Mouse (Mus musculus) hindbrain, embryonic 10.5 days (tissue): ENCODE results near the gene Gm20683. TPM values are rescaled to one million over a fixed set of nuclear protein-coding genes. Genes with fewer than 3 reads are reported as not detected.

Source experiments
- DNase-seq: peaks from one replicate; pipeline ENCODE4 v3.0.0-alpha.2; 2017; ENCODE audit warnings: low spot score
- H3K27ac ChIP-seq: fragments of 300-500 bp; sonication (generic); 2 replicates; pipeline ENCODE4 v1.5.1; 2016; ENCODE audit warnings: mild to moderate bottlenecking, moderate library complexity
- H3K27me3 ChIP-seq: fragments of 300-500 bp; sonication (generic); 2 replicates; pipeline ENCODE4 v1.6.1; 2016; ENCODE audit warnings: mild to moderate bottlenecking; ENCODE audit not compliant: poor library complexity, insufficient read depth, severe bottlenecking
- H3K36me3 ChIP-seq: fragments of 300-500 bp; sonication (generic); 2 replicates; pipeline ENCODE4 v1.6.1; 2016; ENCODE audit warnings: mild to moderate bottlenecking, moderate library complexity
- H3K4me1 ChIP-seq: fragments of 300-500 bp; sonication (generic); replicated peaks from 2 replicates; pipeline ENCODE4 v1.6.1; 2016; ENCODE audit warnings: mild to moderate bottlenecking
- H3K4me3 ChIP-seq: fragments of 300-500 bp; sonication (generic); 2 replicates; pipeline ENCODE4 v1.5.1; 2016; ENCODE audit warnings: mild to moderate bottlenecking, moderate library complexity
- H3K9me3 ChIP-seq: fragments of 300-500 bp; sonication (generic); 2 replicates; pipeline ENCODE4 v1.6.1; 2016; ENCODE audit warnings: mild to moderate bottlenecking, moderate library complexity
- WGBS: fragments of 180-500 bp; shearing (Covaris S2); methylation state at CpG from one replicate; pipeline ENCODE4 v1.1.7; 2016; 5-methylcytosine and 5-hydroxymethylcytosine counted together
- polyA plus RNA-seq: library from polyadenylated mRNA; unstranded; fragments of >200 nt; fragmentation: Nextera tagmentation; extraction: Ambion mirVana; gene quantifications from 2 replicates; pipeline ENCODE4 v1.2.1, GENCODE M21; 2016

Gene Gm20683
- 1.5 and 3.1 TPM in 2 replicates for polyA plus RNA-seq

DNA sequence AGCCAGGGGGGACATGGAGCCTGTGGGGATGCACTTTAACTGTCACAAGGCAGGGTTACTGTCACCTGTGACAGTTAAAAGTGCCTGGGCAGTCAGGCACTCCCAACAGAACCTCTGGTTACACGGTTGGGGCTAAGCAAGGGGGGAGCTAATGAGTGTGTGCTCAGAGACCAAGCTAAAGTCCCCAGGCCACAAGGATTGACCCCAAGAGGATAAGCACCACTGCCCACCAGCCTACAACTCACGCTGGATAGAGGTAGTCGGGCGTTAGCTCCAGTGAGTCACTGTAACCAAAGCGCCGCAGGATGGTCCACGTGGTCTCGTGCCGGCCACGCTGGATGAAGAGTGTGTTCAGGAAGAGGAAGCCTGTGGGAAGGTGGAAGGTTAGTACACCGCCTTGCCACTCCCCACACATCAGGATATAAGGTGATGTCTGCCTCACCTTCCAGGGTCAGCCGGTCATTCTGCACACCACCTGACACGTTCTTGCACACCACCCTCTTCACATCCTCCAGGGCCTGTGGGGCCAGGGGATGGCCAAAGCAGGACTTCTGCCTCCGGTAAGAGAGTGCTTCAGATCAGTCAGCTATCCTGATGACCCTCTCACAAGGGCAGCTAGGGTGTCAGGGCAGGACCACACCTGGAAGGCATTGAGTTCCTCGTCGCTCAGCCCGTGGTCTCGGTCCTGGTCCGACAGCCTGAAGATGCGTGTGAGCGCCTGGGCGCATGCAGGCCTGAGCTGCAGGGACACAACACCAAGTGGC lies at the start of gene Gm20683:
Gm20683 (minus strand) TSS at position 647 of the 764 bp plus-strand sequence.
- Histone ChIP-seq H3K27ac (no peak within 1 kb of the TSS), H3K4me3 (peak within 1 kb of the TSS; percentile 9; the same call in 1 of the 2 replicates), H3K36me3 (peaks cover 71% of the 10 kb centered on the region), H3K4me1 (peaks cover 62% of the 10 kb centered on the region), H3K9me3 (no peaks in the 10 kb centered on the region), H3K27me3 (no peaks in the 10 kb centered on the region)
- 93% methylated on average over 22 of the region's 22 CpGs for whole genome bisulfite sequencing
- DNase-seq = no peak

DNA sequence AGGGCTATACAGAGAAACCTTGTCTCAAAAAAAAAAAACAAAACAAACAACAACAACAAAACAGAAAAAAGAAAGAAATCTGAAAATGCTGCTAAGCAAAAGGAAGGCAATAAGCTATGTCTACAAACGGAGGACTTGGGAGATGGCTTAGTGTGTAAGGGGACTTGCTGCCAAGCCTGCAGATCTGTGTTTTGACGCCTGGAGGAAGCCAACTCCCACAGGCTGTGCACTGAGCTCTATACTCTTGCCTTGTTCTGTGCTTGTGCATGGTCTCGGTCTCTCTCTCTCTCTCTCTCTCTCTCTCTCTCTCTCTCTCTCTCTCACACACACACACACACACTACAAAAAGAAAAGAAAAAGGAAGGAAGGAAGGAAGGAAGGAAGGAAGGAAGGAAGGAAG lies 47.3 kb upstream of the Gm20683 start:
- no peak overlapping the region for H3K4me3 ChIP-seq
- no peak overlapping the region for H3K27ac ChIP-seq
- no peak for DNase-seq
- no peaks in the 10 kb centered on the region for H3K9me3 ChIP-seq
- H3K36me3 ChIP-seq = peaks cover 60% of the 10 kb centered on the region
- 94% methylated on average over 3 of the region's 3 CpGs for WGBS
- peaks cover 21% of the 10 kb centered on the region for H3K4me1 ChIP-seq
- H3K27me3 ChIP-seq = no peaks in the 10 kb centered on the region

DNA sequence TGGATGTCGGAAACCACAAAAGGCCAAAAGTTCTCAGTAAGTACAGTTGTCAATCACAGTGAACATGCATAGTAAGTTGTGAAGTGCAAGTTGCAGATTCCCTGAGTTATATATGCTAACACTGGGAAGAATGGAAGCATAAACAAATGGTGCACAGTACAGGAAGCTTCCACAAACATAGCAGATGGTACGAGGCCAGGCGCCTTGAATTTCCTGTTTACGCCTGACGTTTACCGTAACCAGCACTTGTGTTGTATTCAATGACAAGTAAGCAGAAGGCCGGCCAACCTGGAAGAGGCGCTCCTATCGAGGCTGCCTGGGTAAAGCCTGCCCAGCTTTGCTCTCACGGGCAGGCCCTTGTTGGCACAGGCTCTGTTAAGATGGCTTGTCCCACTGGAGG lies 45.9 kb upstream of the Gm20683 start:
- Histone ChIP-seq H3K27me3 (no peaks in the 10 kb centered on the region; the same call in 1 of the 2 replicates), H3K27ac (no peak overlapping the region), H3K9me3 (no peaks in the 10 kb centered on the region), H3K4me3 (no peak overlapping the region), H3K4me1 (peaks cover 34% of the 10 kb centered on the region), H3K36me3 (peaks cover 74% of the 10 kb centered on the region)
- whole genome bisulfite sequencing = 92% methylated on average over 10 of the region's 10 CpGs
- DNase-seq = no peak

DNA sequence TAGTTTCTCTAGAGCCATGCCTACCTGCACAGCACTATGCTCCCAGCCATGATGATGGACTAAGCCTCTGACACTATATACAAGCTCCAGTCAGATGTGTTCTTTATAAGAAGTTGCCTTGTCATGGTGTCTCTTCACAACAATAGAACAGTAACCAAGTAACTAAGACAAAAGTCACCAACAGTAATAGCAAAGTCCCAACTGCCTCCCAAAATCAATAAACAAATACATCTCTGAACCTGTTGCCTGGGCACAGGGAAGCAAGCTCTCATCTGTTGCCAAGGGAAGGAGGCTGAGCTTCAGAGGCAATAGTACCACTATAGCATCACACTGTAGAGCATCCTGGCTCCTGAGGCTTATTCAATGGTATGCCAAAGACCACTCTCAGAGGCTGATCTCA lies 45.2 kb upstream of the Gm20683 start:
- H3K36me3 ChIP-seq = peaks cover 77% of the 10 kb centered on the region

DNA sequence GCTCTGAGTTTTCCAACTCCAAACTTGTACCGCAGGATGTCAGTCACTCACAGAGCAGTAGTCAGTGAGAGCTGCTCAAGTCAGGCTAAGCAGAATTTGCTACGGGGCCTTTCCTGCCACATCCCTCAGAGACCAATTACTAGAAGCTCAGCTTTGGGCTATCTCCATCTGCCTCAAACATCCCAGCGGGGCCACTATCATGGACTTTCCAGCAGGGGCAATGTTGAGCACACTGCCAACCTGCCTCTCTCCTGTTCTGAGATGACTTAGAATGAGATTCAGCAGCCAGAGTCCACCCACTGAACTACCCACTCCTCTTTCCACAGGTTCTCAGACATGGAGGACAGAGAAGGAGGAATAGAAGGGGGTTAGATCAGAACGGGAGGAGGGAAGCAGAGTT lies 44.1 kb upstream of the Gm20683 start:
- DNase-seq = no peak
- Histone ChIP-seq H3K9me3 (no peaks in the 10 kb centered on the region), H3K4me3 (no peak overlapping the region), H3K4me1 (peaks cover 52% of the 10 kb centered on the region), H3K27ac (no peak overlapping the region), H3K27me3 (no peaks in the 10 kb centered on the region; the same call in 1 of the 2 replicates), H3K36me3 (peaks cover 72% of the 10 kb centered on the region)
- WGBS = 60% methylated on average over 4 of the region's 4 CpGs

More for the DNA sequence above, 45.2 kb upstream of the Gm20683 start:
- Histone ChIP-seq H3K4me1 (peaks cover 40% of the 10 kb centered on the region), H3K9me3 (no peaks in the 10 kb centered on the region), H3K27ac (no peak overlapping the region), H3K27me3 (no peaks in the 10 kb centered on the region; the same call in 1 of the 2 replicates), H3K4me3 (no peak overlapping the region)
- DNase-seq = no peak

DNA sequence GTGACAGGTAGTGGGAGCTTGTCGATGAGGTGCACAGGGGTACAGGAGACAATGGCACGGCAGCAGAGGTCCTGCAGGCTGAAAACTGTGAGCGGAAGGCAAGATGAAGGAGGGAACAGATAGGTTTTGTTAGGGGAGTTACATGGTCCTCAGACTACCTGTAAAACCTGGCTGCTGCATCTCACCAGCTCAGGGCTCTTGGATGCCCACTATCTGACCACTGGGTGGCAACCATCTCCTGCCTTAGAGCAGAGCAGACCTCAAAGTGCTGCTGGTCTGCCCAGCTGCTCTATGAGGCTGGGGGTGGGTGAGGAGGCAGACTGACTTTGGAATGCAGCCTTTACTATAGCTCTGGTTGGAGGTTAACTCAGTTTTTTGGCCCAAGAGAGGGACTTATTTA lies 42.3 kb upstream of the Gm20683 start:
- Histone ChIP-seq H3K4me1 (peaks cover 70% of the 10 kb centered on the region), H3K27me3 (no peaks in the 10 kb centered on the region; the same call in 1 of the 2 replicates), H3K9me3 (no peaks in the 10 kb centered on the region), H3K36me3 (peaks cover 65% of the 10 kb centered on the region), H3K27ac (peak overlapping the region; percentile 93), H3K4me3 (no peak overlapping the region)
- no peak for DNase-seq
- 85% methylated on average over 3 of the region's 3 CpGs for WGBS

DNA sequence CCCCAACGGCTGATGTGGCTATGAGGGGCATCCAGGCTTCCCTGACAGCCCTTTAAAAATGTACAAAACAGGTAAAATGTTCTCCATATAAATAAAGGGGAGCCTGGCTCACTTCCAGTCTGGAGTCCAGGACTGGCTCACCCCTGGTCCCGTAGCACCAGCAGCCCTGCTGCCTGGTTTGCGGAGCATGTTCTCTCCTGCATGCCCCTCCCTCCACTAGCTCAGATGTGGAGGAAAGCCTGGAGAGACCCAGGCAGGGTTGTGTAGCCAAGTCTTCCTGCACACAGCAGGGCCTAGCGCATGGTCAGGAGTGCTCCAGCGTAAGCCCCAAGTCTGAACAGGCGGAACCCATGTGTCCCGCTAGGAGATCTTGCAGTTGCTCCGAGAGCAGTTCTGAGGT lies 41.7 kb upstream of the Gm20683 start:
- H3K4me1 ChIP-seq = peaks cover 76% of the 10 kb centered on the region

DNA sequence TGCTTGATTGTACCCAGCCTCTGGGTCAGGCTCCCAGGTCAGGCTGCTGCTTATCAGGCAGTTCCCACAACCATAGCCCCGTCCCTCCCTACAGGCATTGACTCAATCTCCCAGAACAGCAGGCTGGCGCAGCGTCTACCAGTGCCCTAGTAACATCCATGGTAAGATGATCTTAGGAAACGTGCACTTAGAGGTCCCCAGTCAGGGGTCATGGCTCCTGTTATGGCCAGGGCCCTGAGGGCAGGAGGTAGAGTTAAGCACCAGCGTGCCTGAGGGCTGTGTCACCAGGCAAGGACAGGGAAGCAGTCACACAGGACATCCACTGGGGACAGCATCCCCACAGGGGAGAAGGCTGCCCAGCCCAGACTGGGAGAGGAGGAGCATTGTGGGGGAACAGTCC lies 40.7 kb upstream of the Gm20683 start:
- peaks cover 65% of the 10 kb centered on the region for H3K36me3 ChIP-seq
- H3K4me1 ChIP-seq = peaks cover 85% of the 10 kb centered on the region
- no peak overlapping the region for H3K4me3 ChIP-seq
- H3K27me3 ChIP-seq = no peaks in the 10 kb centered on the region; the same call in 1 of the 2 replicates
- no peaks in the 10 kb centered on the region for H3K9me3 ChIP-seq
- H3K27ac ChIP-seq = peak overlapping the region; percentile 93
- WGBS = 17% methylated on average over 5 of the region's 5 CpGs
- DNase-seq = peak; percentile 39

More for the DNA sequence above, 41.7 kb upstream of the Gm20683 start:
- Histone ChIP-seq H3K27me3 (no peaks in the 10 kb centered on the region; the same call in 1 of the 2 replicates), H3K4me3 (no peak overlapping the region), H3K27ac (peak overlapping the region; percentile 93), H3K36me3 (peaks cover 65% of the 10 kb centered on the region), H3K9me3 (no peaks in the 10 kb centered on the region)
- no peak for DNase-seq
- 84% methylated on average over 8 of the region's 8 CpGs for WGBS

DNA sequence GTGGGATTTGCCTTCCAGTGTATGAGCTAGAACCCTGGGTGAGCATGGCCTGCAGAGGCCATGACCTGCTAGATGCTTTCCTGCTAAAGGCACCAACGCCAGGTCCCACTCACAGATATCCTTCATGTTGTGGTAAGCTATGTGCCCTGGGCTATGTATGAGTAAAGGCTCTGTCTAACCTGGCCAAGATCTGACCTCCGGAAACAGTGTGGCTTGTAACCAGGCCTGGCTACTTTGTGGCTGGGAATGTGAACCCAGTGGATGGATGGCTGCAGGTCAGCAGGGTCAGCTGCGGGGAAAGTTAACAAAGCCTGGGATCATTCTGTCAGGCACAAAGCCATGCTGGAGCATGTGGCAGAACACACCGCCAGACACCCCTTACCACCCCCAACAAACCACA lies 40.1 kb upstream of the Gm20683 start:
- Histone ChIP-seq H3K27me3 (no peaks in the 10 kb centered on the region; the same call in 1 of the 2 replicates), H3K4me1 (peaks cover 91% of the 10 kb centered on the region), H3K9me3 (no peaks in the 10 kb centered on the region), H3K36me3 (peaks cover 68% of the 10 kb centered on the region), H3K4me3 (no peak overlapping the region), H3K27ac (peak overlapping the region; percentile 93)
- WGBS = 11% methylated on average over 4 of the region's 4 CpGs
- DNase-seq = peak; percentile 79

DNA sequence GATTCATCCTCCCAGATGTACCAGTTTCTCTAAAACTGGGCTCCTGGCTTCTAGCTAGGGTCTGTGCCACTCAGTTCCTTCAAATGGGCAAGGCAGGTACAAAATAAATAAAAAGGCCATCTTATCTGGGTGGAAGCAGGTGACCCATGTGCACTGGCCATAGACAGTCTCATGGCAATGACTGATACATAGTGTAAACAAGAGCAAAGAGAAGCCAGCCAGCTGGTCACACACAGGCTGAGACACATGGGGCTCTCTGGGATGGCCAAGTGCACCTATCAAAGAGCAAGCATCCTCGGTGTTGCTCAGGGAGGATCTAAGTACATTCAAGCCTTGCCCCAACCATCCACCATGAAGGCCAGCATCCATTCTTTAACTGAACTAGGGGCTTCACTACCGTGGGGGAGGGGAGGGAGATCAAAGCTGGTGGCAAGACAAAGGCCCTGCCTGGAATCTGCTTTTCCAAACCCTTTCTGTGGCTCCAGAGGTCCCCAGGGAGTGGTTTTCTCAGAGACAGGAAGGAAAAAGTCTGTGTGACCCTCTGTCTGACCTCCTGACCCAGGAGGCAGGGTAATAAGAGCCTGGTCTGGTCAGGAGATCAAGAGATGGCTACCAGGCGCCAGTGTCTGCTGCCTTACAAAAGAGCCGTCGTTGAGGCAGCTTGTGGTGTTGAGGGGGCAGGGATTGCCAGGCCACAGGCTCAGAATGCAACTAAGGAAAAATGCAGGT lies 39.5 kb upstream of the Gm20683 start:
- DNase-seq = peak; percentile 88
- Histone ChIP-seq H3K4me1 (peaks cover 95% of the 10 kb centered on the region), H3K36me3 (peaks cover 68% of the 10 kb centered on the region), H3K4me3 (peak overlapping the region; percentile 29), H3K27me3 (no peaks in the 10 kb centered on the region; the same call in 1 of the 2 replicates), H3K27ac (peak overlapping the region; percentile 93), H3K9me3 (no peaks in the 10 kb centered on the region)
- 4% methylated on average over 5 of the region's 5 CpGs for WGBS

DNA sequence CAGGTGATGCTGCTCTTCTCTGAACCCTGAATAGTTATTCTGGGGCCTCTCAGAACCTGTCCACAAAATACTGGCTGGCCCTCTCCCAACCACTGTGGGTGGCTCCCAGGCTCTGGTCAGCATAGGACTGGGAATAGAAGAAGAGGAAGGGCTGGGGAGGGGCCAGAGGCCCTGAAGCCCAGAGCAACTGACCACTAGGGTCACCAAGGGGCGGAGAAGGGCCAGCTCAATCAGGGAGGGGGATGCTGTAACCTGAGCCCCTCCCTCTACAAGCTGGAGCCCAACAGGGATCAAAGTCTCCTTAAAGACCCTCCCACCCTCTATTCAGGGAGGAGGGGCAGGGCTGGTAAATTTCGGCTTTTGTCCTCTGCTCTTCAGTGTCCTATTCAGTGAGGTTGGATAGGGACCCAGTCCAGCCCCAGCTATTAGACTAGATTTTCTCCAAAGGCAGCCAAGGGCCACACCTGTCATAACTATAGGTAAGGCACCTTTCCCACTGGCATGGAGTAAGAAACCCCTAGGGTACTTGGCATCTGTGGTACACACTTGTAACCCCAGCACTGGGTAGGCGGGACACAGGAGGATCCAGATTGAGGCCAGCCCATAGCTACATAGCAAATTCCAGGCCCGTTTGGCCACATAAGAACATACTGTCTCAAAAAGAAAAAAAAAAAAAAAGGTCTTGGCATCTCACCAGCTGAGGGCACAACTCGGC lies 38.8 kb upstream of the Gm20683 start, which contains the start of gene Wfikkn1:
Wfikkn1 (minus strand) TSS at position 663 of the 715 bp plus-strand sequence.
- 12% methylated on average over 5 of the region's 5 CpGs for WGBS
- Histone ChIP-seq H3K36me3 (peaks cover 63% of the 10 kb centered on the region), H3K4me1 (peaks cover 94% of the 10 kb centered on the region), H3K9me3 (no peaks in the 10 kb centered on the region), H3K27ac (peak within 1 kb of the TSS; percentile 93), H3K4me3 (peak within 1 kb of the TSS; percentile 29), H3K27me3 (no peaks in the 10 kb centered on the region; the same call in 1 of the 2 replicates)
- DNase-seq = peak; percentile 76

DNA sequence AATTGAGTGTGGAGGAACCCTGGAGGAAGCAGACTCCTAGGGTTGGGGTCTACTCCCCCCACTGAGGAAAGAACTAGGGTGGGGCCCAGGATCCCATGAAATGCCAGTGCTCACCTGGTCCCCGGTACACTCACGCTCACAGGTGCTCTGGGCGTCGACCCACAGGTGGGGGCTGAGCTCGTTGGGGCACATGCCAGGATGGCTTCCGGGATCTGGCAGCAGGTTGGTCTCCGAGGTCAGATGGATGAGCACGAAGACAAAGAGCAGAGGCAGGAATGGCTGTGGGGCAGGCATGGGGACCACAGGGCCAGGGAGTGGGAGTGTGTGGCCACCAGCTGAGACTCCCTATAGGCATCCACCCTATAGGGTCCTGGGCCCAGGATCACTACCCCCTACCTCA lies 38.2 kb upstream of the Gm20683 start:
- H3K4me3 ChIP-seq = peak overlapping the region; percentile 29
- 66% methylated on average over 8 of the region's 8 CpGs for WGBS
- peak overlapping the region; percentile 93 for H3K27ac ChIP-seq
- H3K9me3 ChIP-seq = no peaks in the 10 kb centered on the region
- H3K4me1 ChIP-seq = peaks cover 93% of the 10 kb centered on the region
- no peak for DNase-seq
- no peaks in the 10 kb centered on the region; the same call in 1 of the 2 replicates for H3K27me3 ChIP-seq
- peaks cover 59% of the 10 kb centered on the region for H3K36me3 ChIP-seq
